Mouse (Mus musculus) heart, postnatal 0 days (tissue): Measurements from ENCODE around the gene Zdhhc8.

Source experiments
- CTCF ChIP-seq: IDR thresholded peaks from 2 replicates; pipeline ENCODE4 v1.5.1; 2016; ENCODE audit warnings: antibody characterized with exemption, control low read depth, low read depth
- EP300 ChIP-seq: IDR thresholded peaks from 2 replicates; pipeline ENCODE4 v1.6.1; 2016; ENCODE audit warnings: antibody characterized with exemption, low read depth

DNA sequence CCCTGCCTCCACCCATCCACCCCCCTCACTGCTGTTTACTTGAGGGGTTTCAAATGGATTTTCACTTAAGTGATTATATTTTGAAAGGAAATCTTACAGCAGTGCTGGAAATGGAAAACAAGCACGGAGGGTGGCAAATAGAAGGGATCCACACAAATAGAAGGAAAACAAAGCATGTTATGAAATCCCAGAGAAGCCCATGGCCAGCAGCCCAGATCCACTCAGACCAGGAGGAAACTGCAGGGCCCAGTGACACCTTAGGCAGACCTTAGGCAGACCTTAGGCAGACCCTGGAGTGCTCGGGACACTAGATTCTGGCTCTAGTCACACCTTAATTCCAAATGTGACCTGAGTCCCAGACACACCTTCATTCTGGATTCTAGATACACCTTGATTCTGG lies 43.9 kb downstream of the Zdhhc8 start:
- no peak for TF ChIP-seq CTCF
- no peak for TF ChIP-seq EP300
